Mouse (Mus musculus) fibroblast of lung, adult 2 months (primary cell): ENCODE measurements around the gene Grn.
"Not testable (repeated sequence)": the region's sequence is repeated elsewhere in the genome, so short reads cannot be mapped to it uniquely, and the experiment has no call there.

Experiments
- DNase-seq: peaks from one replicate; pipeline ENCODE4 v3.0.0-alpha.2; 2011; ENCODE audit warnings: low read depth

The Grn gene

DNA sequence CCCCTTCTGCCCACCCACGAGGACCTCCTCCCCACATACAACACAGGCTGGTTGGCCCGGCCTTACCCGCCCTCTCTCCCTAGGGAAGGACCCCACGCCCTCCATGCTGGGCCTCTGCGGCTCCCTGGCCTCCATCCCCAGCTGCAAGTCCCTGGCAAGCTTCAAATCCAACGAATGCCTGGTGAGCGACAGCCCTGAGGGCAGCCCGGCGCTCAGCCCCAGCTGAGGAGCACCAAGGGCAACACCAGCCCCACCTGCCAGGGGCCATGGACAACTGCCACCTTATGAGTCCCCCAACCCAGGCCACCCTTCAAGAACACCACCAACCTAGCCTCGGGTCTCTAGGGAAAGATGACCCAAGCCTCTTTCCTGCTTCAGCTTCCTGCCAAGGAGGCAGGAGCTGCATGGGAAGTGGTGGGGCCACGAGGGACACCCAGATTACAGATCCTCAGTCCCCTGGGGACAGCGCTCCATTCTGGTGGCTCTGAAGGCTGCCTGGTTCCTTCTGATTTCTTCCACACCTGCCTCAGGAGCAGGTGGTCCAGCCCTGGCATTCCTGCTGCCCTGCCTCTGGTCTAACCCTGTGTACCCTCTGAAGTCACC, 28.1 kb upstream of the Grn start:
- DNase-seq, result no peak

DNA sequence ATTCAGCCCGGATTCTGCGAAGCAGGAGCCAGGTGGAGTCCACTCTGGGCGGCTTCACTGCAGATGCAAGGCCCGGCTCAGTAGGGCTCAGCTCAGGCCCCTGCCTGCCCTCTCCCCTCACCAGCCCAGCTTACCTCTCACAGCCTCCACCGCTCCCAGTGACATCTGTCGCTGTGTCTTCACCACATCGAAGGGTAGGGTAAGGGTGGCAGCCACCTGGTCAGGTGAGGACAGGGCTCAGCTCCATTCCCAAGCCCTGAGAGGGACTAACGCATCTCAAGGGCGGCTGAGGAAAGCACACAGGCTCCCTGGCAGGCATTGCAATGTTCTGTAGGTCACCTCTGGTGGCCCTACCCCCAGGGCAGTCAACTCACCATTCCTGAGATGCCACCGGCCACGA, 26.5 kb upstream of the Grn start:
- no peak for DNase-seq

DNA sequence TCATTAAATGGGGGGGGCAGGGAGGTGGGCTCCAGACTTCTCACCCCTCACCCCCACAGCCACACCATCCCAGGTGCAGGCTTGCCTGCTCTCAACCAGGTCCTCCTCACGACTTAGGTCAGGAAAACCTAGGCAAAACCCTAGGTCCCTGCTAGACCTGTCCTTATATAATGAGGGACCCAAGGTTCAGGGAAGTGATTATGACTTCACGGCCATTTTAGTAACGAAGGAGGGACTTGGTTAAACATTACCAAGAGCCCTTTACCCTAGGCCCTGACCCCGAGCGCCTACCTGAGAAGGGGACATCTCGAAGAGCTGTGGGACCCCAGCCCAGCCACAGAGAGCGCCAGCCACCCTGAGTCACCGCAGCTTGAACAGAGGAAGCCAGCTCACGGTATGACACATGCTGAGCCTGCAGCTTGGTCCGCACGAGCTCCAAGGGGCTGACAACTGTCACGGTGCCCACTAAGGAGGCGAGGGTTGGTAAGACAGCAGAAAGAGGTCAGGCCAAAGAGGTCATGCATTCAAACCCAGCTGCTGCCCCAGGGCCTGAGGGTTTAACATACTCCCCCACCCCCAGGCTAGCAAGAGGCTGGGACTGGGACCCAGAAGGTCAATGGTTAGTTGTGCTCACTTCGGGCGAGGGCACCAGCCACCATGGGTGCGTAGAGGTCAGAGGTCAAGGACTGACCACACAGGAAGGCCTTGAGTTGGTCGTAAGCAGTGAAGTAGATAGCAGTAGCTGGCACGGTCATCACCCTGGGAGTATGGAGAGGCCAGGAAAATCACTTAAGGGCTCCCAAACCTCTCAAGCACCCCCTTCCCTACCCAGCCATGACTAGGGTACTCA, 25.7 kb upstream of the Grn start:
- no peak for DNase-seq

DNA sequence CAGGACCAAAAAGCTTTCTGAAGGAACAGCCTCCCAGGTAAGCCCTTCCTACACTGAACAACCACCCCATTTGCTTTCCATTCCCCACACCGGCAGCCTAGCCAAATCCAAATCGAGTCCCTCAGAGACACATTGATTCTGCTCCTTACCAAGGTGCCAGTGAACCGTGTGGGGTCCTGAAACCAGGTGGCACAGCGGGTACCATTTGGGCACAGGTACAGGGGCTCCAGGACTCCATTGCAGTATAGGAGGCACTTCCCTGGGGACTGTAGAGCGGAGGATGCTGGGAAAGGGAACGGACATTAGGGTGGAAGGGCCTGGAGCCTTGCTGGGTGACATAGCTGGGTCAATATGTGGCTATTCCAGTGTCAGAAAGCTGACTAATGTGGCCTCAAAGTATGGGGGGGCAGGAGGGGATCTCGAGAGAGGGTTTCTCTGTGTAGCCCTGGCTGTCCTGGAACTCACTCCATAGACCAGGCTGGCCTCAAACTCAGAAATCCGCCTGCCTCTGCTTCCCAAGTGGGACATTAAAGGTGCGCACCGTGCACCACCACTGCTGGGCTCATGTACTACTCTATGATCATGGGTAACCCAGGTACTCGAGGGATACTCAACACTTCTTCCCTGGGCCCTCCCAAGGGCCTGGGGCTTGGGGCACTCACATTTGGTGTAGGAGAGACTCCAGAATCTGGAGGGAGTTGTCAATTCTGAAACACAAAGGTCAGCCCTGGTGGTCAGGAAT, 24.4 kb upstream of the Grn start:
- no peak for DNase-seq

DNA sequence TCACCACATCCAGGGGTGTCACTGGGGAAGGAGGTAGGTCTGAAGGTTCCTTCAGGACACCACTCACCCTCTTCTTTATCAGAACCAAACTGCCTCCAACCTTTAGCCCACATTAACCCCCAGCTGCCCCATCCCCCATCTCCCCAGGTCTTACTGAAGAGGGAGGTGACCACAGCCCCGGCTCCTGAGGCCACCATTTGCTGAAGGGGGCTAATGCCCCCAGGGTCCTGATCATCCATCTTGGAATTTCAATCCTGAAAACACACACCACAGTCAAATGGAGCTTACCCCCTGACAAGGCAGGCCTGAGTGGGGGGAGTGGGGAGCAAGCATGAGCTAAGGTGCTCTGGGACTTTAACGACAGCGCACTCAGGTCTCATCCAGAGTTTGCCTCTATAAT, 23.7 kb upstream of the Grn start:
- DNase-seq, result no peak

DNA sequence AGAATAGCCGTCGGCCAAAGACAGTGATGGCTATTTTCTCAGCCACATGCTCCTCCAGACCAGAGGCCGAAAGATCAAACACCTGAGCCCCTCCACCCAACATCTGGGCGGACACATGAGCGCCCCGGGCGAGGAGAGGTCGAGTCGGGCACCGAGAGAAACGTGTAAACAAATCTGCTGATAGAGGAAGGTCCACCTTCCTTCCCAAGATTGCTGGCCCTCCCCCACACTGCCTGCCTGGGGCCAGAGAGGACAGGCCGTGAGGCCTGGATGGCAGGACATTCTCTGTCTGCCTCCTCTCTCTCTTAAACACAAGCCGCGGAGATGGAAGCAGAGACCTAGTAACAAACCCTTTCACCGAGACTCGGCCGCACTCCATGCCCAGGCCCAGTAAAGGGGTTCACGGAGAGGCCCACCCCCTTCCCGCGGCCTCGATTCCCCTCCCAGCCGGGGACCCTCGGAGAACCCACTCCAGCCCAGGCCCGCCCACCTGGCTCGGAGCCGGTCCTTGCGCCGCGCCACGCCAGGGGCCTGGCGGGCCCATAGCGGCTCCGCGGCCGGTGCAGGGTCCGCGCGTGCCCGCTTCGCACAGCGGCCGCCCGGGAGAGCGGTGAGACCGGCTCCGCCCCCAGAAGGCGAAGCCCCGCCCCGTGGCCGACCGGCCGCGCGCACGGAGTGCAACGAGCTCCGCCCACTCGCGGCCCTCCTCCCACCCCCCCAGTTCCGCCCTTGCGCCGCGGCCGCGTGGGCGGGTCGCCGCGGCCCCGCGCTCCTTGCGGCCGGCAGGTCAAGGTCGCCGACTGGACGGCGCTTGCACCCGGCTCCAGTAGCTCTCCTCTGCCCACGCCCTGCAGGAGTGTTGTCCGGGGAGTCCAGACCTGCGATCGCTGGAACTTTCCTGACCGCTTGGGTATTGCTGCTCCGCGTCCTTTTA, 22.9 kb upstream of the Grn start:
- DNase-seq, result peak; percentile 65

DNA sequence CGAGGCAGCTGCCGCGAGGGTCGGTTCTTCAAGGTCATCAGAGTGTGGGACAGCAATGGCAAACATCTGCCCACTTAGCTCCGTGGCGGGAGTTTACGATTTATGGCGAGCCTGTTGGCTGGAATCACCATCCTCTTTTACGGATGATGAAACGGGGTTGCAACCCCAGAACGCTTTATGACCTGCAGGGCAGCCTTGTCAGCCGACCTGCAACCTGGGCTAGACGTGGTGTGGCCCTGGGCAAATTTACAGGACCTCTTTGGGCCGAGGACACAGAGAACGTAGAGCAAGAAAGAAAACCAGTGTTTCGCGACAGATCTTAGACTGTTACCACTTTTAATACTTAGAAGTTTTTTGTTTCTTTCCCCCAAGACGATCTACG, 22.3 kb upstream of the Grn start, which contains the start of gene Slc25a39:
TSS of gene Slc25a39 (minus strand) at position 113 of the 382 bp plus-strand sequence.
- peak; percentile 36 for DNase-seq

DNA sequence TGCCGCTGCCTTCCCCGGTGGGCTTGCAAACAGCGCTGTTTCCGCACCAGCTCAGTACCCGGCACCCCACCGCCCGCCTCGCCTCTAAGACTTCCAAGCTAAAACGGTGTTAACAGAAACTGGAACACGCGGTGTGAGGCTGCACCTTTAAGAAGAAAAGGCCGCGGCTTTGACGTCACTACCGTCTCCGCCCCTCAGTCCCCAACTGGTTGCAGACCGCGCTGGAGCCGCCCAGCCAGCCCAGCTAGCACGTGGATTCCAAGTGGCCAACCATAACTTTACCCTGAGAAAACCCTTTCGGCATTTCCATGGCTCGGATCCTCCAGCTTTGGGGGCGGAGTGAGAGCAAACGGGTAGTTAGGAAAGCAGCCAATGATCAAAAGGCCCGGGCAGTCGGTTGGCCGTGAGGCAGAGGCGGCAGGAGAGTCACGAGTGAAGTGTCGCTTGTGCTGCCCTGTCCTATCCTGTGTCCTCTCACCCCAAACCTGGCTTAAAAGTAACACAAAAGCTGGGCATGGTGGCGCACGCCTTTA, 21.7 kb upstream of the Grn start:
- peak; percentile 98 for DNase-seq

DNA sequence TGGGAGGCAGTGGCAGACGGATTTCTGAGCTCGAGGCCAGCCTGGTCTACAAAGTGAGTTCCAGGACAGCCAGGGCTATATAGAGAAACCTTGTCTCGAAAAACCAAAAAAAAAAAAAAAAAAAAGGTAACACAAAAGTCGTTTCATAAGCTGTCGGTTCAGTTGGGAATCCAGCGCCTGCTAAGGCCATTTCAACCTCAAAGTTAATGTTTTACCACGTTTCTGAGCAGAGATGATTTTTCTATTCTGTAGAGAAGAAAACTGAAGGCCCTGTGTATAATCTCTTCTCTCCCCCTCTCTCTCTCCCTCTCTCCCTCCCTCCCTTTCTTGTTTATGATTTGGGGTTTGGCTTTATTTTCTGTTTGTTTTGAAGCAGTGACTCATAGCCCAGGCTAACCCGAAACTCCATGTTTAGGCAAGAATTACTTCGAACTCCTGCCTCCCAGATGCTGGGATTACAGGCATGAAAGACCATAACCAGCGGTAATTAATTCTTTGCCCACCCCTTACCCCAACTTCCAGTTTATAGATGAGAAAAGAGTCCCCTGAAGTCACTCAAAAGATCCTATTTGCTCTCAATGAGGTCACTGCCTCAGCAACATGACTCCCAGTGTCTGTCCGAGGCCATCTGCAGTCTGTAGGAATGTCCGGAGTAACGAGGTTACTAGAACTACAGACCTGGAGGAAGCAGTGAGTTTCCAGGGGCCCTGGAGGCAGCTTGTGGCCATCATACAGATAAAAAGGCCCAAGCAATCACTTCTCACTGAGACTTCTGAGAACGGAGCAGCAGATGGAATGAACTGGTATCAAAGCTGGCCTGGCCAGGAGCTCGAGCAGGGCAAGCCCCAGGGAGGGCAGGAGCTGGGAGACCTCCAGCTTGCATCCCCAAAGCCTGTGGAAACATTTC, 21.0 kb upstream of the Grn start:
- DNase-seq, result no peak

DNA sequence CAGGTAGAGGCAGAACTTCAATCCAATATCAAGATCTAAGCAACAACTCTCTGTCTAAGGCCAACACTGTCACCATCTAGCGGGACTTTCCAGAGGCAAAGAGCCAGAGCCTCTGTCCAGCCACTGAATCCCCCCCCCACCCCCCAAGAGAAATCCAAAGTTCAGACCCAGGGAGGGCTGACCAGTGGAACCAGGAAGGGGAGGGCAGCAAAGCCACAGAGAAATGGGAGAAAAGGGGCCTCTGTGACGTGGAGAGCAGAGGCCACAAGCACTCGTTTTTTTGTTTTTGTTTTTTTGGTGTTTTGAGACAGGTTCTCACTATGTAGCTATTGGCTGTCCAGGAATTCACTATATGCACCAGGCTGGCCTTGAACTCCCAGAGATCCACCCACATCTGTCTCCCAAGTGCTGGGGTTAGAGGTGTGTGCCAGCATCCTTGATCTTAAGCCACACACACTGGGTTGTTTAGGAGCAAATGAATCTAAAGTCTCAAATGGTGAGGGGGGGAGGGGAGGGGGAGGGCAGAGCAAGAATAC, 20.3 kb upstream of the Grn start:
- DNase-seq, result no peak

DNA sequence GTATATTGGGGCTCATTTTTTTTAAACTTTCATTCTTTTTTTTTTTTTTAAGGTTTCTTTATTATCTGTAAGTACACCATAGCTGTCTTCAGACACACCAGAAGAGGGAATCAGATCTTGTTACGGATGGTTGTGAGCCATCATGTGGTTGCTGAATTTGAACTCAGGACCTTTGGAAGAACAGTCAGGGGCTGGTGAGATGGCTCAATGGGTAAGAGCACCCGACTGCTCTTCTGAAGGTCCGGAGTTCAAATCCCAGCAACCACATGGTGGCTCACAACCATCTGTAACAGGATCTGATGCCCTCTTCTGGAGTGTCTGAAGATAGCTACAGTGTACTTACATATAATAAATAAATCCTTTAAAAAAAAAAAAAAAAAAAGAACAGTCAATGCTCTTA, 19.8 kb upstream of the Grn start:
- not testable (repeated sequence) for DNase-seq

DNA sequence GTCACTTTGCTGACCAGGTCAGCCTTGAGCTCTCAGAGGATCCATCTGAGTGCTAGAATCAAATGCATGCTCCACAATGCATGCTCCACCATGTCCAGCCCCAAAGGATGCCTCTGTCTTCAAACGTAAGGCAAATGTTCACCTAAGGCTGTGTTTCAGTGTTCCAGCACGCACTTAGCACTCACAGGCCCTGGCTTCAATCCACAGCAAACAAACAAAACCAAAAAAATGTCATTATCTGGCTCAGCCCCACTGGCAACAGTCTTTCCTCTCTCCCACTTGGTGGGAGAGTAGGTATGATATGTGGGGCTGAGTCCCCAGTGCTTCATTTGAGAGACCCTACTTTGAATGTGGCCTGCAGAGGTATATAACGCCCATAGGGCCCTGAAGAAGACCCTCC, 19.1 kb upstream of the Grn start:
- no peak for DNase-seq

DNA sequence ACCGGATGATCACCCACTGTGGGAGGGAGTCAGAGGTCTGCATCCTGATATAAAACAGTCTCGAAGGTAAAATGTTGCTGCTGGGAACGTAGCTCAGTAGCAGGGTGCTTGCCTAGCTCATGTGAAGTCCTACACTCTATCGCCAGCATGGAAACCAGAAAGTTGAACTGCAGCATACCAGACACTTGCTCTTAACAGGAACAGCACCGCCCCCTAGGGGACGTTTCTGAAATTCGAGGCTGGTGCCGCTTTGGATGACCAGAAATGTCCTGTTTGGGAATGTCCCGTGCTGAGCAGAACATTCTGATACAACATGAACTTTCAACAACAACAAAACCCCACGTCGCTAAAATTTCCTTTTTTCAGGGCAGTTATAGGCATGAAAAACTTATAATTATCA, 18.4 kb upstream of the Grn start:
- peak; percentile 71 for DNase-seq

DNA sequence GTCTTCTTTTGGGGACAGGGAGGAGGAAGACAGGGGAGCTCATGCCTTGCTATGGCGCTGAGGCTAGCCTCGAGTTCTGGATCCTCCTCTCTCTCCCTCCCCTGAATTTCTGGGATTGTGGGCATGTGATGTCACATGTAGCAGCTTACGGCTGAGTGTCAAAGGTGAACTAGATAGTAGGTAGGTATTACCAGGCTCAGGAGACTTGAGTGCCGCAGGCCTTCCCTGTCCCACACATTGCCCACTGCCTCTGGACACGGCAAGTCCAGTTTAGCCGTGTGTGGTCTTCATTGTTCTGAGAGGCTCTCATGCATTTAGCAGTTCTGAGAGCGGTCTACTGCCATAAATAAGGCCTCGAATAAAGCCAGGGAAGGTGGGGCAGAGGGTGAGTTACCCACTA, 17.1 kb upstream of the Grn start:
- DNase-seq, result no peak

DNA sequence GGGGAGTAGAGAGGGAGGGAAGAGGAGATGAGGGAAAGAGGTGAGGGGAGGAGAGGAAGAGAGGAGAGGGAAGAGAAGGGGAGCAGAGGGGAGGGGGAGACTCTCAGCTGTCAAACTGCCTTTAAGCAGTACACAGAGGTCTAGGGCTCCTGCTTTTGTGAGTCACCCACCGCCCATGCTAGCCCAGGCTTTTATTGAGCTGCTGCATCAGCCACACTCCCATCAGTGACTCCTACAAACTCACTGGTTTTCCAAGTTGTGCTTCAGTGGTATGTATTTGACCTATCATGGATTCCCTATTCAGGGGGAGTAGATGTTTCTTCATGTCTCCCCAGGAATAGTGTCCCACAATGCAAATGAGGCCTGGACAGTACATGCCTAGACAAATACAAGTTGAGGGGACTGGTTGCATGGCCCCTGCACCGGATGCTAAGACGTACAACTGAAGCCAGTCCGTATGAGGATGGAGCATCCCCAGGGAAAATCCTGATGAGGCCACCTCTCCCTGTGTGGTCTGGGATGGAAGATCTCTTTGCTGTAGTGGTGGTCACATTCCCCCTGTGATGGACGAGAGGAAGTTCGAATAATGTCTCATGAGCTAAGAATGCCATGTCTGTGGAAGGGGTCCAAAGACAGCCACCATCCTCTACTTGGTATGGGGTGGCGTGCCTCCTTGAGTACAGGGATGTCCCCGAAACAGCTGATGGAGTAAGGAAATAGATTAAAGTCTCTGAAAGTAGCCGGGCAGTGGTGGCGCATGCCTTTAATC, 14.9 kb upstream of the Grn start:
- no peak for DNase-seq

DNA sequence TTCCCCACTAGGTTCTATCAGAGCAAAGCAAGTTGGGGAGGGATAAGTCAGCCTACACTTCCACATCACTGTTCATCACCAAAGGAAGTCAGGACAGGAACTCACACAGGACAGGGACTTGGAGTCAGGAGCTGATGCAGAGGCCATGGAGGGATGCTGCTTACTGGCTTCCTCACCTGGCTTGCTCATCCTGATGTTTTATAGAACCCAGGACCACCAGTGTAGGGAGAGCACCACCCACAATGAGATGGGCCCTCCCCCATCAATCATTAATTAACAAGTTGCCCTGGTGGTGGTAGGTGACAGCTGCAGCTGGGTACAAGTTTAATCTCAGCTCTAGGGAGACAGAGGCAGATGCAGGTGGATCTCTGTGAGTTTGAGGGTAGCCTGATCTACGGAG, 13.0 kb upstream of the Grn start:
- DNase-seq, result no peak

DNA sequence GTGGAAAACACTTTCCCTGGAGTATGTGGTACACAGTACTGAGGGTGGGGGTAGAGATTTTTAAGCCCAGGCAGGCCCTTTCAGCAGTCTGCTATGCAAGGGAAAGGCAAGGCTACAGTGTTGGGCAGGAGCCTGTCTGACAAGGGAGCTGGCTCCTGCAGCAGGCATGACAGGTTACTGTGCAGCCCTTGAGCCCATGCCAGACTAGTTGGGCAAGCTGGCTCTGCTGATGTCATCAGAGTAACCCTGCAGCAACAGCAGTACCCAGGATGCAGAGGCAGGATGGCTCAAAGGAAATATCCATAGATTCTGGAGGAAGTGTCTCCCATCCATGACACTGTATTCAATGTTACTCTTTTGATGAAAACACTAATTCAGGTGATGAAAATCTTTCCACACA, 11.2 kb upstream of the Grn start:
- no peak for DNase-seq

DNA sequence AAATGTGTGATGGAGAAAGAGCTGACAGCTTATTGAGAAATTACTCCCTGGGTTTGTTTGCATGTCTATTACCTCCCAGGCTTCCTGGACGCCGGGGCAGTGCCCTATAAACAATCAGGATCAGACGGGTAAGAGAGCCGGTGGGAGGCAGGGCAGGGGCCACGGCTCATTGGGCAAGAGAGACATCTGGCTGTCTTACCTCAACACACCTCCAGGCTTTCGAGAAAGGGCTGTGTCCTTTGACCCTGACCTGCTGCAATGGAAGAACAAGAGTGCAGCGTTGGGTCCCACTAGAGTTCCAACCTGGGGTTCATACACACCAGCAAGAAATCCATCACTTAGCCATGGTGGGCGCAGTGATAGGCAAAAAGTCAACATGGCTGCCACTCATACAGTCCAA, 8.6 kb upstream of the Grn start:
- no peak for DNase-seq

DNA sequence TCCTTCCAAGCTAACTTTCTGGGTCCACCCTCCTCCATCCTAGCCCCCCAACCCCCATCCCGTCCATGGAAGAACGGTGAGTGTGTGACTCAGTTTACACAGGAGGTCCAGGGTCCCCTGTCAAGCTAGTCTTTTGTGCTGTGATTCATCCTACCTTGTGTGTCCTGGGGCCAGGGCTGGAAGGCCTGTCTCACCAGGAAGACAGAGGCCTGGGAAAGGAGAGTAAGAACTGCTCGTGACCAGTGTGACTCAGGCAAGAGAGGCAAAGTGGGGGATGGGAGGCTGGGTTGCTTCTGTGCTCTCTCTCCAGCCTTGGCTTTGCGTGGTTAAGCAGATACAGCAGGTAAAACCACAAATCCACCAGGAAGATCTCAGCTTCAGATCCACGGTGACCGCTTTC, 5.4 kb upstream of the Grn start:
- DNase-seq, result no peak
